Mouse (Mus musculus) hindbrain, embryonic 10.5 days (tissue): ENCODE results near the gene Kcnj16. TPM values are rescaled to one million over a fixed set of nuclear protein-coding genes. Genes with fewer than 3 reads are reported as not detected.

Source experiments
- DNase-seq: peaks from one replicate; pipeline ENCODE4 v3.0.0-alpha.2; 2017; ENCODE audit warnings: low spot score
- H3K27ac ChIP-seq: fragments of 300-500 bp; sonication (generic); 2 replicates; pipeline ENCODE4 v1.5.1; 2016; ENCODE audit warnings: mild to moderate bottlenecking, moderate library complexity
- H3K27me3 ChIP-seq: fragments of 300-500 bp; sonication (generic); 2 replicates; pipeline ENCODE4 v1.6.1; 2016; ENCODE audit warnings: mild to moderate bottlenecking; ENCODE audit not compliant: poor library complexity, insufficient read depth, severe bottlenecking
- H3K36me3 ChIP-seq: fragments of 300-500 bp; sonication (generic); 2 replicates; pipeline ENCODE4 v1.6.1; 2016; ENCODE audit warnings: mild to moderate bottlenecking, moderate library complexity
- H3K4me1 ChIP-seq: fragments of 300-500 bp; sonication (generic); replicated peaks from 2 replicates; pipeline ENCODE4 v1.6.1; 2016; ENCODE audit warnings: mild to moderate bottlenecking
- H3K4me3 ChIP-seq: fragments of 300-500 bp; sonication (generic); 2 replicates; pipeline ENCODE4 v1.5.1; 2016; ENCODE audit warnings: mild to moderate bottlenecking, moderate library complexity
- H3K9me3 ChIP-seq: fragments of 300-500 bp; sonication (generic); 2 replicates; pipeline ENCODE4 v1.6.1; 2016; ENCODE audit warnings: mild to moderate bottlenecking, moderate library complexity
- WGBS: fragments of 180-500 bp; shearing (Covaris S2); methylation state at CpG from one replicate; pipeline ENCODE4 v1.1.7; 2016; 5-methylcytosine and 5-hydroxymethylcytosine counted together
- polyA plus RNA-seq: library from polyadenylated mRNA; unstranded; fragments of >200 nt; fragmentation: Nextera tagmentation; extraction: Ambion mirVana; gene quantifications from 2 replicates; pipeline ENCODE4 v1.2.1, GENCODE M21; 2016

The Kcnj16 gene
- polyA plus RNA-seq, 1 experiment from 2014 or later: not detected

GRCm38 (mm10) chr11:111005103-111005502, 37.3 kb downstream of the Kcnj16 start:
- Histone ChIP-seq H3K4me1 (no peaks in the 10 kb centered on the region), H3K27me3 (no peaks in the 10 kb centered on the region)
- 89% methylated on average over 3 of the region's 3 CpGs for WGBS

GRCm38 (mm10) chr11:111009471-111009870, 41.6 kb downstream of the Kcnj16 start:
- H3K27ac ChIP-seq: no peak overlapping the region
- 66% methylated on average over 3 of the region's 3 CpGs for WGBS
- H3K4me3 ChIP-seq: no peak overlapping the region
- no peaks in the 10 kb centered on the region for H3K36me3 ChIP-seq
- H3K9me3 ChIP-seq: no peaks in the 10 kb centered on the region
- H3K4me1 ChIP-seq: no peaks in the 10 kb centered on the region
- peak; percentile 28 for DNase-seq
- no peaks in the 10 kb centered on the region for H3K27me3 ChIP-seq

More at GRCm38 (mm10) chr11:111005103-111005502, 37.3 kb downstream of the Kcnj16 start:
- H3K36me3 ChIP-seq: no peaks in the 10 kb centered on the region
- no peaks in the 10 kb centered on the region for H3K9me3 ChIP-seq
- H3K4me3 ChIP-seq: no peak overlapping the region
- H3K27ac ChIP-seq: no peak overlapping the region
- no peak for DNase-seq

GRCm38 (mm10) chr11:111016206-111016605, 48.4 kb downstream of the Kcnj16 start:
- DNase-seq: no peak
- WGBS: 87% methylated on average over 3 of the region's 3 CpGs
- H3K4me1 ChIP-seq: peaks cover 8% of the 10 kb centered on the region
- H3K4me3 ChIP-seq: no peak overlapping the region
- no peaks in the 10 kb centered on the region for H3K36me3 ChIP-seq
- no peaks in the 10 kb centered on the region for H3K9me3 ChIP-seq
- no peaks in the 10 kb centered on the region for H3K27me3 ChIP-seq
- H3K27ac ChIP-seq: no peak overlapping the region

DNA sequence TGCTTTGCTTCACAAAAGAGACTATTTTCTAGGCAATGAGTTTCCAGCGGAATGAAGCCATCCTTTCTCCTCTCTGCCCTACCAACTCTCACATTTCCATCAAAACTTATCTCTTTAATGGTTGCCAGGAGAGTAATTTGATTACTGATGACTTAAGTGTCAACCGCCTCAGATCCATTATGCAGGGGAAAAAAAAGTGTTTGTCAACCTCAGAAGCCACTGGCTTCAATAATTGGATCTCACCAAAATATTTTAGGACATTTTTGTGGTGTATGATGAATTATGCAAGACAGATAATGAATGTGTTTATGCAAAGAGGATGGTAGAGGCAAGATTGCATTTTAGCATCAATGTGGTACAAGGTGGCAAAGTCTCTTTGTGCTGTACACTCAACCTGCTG, 52.4 kb downstream of the Kcnj16 start:
- no peaks in the 10 kb centered on the region for H3K27me3 ChIP-seq
- no peak for DNase-seq
- H3K27ac ChIP-seq: no peak overlapping the region
- 42% methylated on average over 2 of the region's 2 CpGs for WGBS
- H3K36me3 ChIP-seq: no peaks in the 10 kb centered on the region
- no peaks in the 10 kb centered on the region for H3K9me3 ChIP-seq
- H3K4me3 ChIP-seq: no peak overlapping the region
- peaks cover 18% of the 10 kb centered on the region for H3K4me1 ChIP-seq

- peaks cover 18% of the 10 kb centered on the region for H3K4me1 ChIP-seq
- DNase-seq: peak; percentile 19
- H3K27ac ChIP-seq: peak overlapping the region; percentile 82
- H3K4me3 ChIP-seq: no peak overlapping the region
- H3K27me3 ChIP-seq: no peaks in the 10 kb centered on the region
- no peaks in the 10 kb centered on the region for H3K9me3 ChIP-seq
- no peaks in the 10 kb centered on the region for H3K36me3 ChIP-seq
- 52% methylated on average over 8 of the region's 8 CpGs for WGBS
These were observed 54.9 kb downstream of the Kcnj16 start for GRCm38 (mm10) chr11:111022681-111023281.

DNA sequence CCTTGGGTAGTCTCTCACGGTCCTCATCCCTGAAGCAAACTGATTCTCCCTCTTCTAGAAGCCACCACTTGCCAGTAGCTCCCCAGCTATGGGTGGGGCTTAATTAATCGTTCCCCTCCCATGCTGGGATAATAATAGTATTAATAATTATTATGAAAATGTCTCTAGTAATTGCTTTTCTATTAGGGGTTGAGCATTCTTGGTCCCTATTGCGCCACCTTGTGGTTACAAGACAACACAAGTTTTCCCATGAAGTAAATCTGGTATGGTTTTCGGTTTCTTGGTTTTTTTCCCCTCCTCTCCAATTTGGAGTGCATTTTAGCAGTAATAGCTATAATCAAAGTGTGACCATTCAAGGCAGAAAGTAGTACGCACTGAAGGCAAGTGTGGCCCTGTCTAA, 74.3 kb downstream of the Kcnj16 start:
- no peak overlapping the region for H3K27ac ChIP-seq
- DNase-seq: peak; percentile 7
- WGBS: 43% methylated on average over 5 of the region's 5 CpGs
- no peaks in the 10 kb centered on the region for H3K9me3 ChIP-seq
- no peaks in the 10 kb centered on the region for H3K27me3 ChIP-seq
- H3K36me3 ChIP-seq: no peaks in the 10 kb centered on the region
- no peak overlapping the region for H3K4me3 ChIP-seq
- H3K4me1 ChIP-seq: no peaks in the 10 kb centered on the region

DNA sequence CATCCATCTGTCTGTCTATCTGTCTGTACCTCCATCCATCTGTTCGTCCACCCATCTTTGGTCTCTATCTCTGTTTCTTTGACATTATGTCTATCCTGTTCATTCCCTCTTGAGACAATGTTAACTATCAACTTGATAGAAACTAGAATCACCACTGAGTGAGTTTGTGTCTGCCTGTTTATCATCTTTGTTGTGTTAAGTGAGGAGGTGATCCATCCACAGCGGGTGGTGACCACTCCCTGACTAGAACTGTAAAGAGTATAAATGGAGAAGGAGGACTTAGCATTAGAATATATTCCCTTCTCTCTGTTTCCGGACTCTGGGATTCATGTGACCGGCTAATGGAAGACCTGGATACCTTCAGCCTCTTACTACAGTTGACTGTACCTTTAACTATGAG, 75.5 kb downstream of the Kcnj16 start:
- 84% methylated on average over 4 of the region's 4 CpGs for WGBS
- H3K4me3 ChIP-seq: no peak overlapping the region
- DNase-seq: no peak
- H3K36me3 ChIP-seq: no peaks in the 10 kb centered on the region
- H3K4me1 ChIP-seq: no peaks in the 10 kb centered on the region
- no peak overlapping the region for H3K27ac ChIP-seq
- no peaks in the 10 kb centered on the region for H3K9me3 ChIP-seq
- no peaks in the 10 kb centered on the region for H3K27me3 ChIP-seq

DNA sequence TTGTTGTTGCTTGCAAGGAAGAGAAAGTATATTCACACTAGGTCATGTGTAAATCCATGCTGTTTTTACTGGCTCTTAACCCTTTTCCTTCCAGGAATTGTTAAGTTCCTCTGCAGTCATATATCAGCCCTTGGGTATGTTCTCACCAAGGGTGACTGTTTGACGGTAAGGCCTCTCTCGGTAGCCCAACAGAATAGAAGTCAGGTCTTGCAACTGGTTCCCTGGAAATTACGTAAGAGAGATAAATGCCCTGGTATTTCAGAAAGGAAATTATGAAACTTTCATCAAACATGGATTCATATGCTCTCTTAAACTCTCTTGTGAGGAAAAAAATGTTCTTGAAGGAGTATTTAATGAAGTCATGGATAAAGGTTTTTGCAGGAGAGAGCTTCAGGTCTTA, 86.4 kb downstream of the Kcnj16 start:
- H3K36me3 ChIP-seq: no peaks in the 10 kb centered on the region
- no peaks in the 10 kb centered on the region for H3K9me3 ChIP-seq
- H3K4me3 ChIP-seq: no peak overlapping the region
- DNase-seq: no peak
- H3K27me3 ChIP-seq: no peaks in the 10 kb centered on the region
- WGBS: 90% methylated on average over 3 of the region's 3 CpGs
- no peaks in the 10 kb centered on the region for H3K4me1 ChIP-seq
- H3K27ac ChIP-seq: no peak overlapping the region

- no peak overlapping the region for H3K4me3 ChIP-seq
- no peak overlapping the region for H3K27ac ChIP-seq
- no peaks in the 10 kb centered on the region for H3K36me3 ChIP-seq
- 89% methylated on average over 8 of the region's 8 CpGs for WGBS
- no peaks in the 10 kb centered on the region for H3K27me3 ChIP-seq
- H3K9me3 ChIP-seq: no peaks in the 10 kb centered on the region
- DNase-seq: no peak
- no peaks in the 10 kb centered on the region for H3K4me1 ChIP-seq
These were observed 87.3 kb downstream of the Kcnj16 start for GRCm38 (mm10) chr11:111054854-111055822.

DNA sequence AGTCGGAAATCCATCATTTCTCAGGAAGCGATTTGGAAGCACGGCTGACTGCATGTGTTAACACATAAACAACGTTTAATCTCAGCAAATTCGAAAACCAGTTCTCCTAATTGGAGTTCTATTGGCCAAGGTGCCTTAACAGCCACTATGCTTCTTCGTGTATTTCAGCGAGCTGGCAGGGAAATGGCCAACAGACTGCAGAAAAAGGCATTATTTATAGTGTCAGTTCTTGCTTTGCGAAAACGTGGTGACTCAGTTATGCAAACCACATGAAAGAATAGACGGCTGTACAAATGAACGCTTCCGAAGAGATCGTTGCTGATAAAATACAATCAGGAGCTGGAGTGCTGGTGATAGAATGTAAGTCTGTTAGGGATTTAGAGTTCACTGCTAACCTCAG, 88.2 kb downstream of the Kcnj16 start:
- H3K27me3 ChIP-seq: no peaks in the 10 kb centered on the region
- no peak for DNase-seq
- H3K27ac ChIP-seq: no peak overlapping the region
- H3K9me3 ChIP-seq: no peaks in the 10 kb centered on the region
- whole genome bisulfite sequencing: 89% methylated on average over 13 of the region's 13 CpGs
- H3K36me3 ChIP-seq: no peaks in the 10 kb centered on the region
- H3K4me3 ChIP-seq: no peak overlapping the region
- H3K4me1 ChIP-seq: 0 out of 2 replicates have a peak, but pooled peaks cover 4% of the 10 kb centered on the region

- 0 out of 2 replicates have a peak, but pooled peaks cover 4% of the 10 kb centered on the region for H3K4me1 ChIP-seq
- H3K27me3 ChIP-seq: no peaks in the 10 kb centered on the region
- H3K36me3 ChIP-seq: no peaks in the 10 kb centered on the region
- 93% methylated on average over 4 of the region's 4 CpGs for WGBS
- H3K9me3 ChIP-seq: no peaks in the 10 kb centered on the region
- no peak overlapping the region for H3K4me3 ChIP-seq
- DNase-seq: no peak
- H3K27ac ChIP-seq: no peak overlapping the region
These were observed 89.6 kb downstream of the Kcnj16 start for GRCm38 (mm10) chr11:111057435-111057834.

GRCm38 (mm10) chr11:111059440-111059839, 91.6 kb downstream of the Kcnj16 start:
- H3K27ac ChIP-seq: no peak overlapping the region
- H3K27me3 ChIP-seq: no peaks in the 10 kb centered on the region
- DNase-seq: no peak
- no peak overlapping the region for H3K4me3 ChIP-seq
- H3K9me3 ChIP-seq: no peaks in the 10 kb centered on the region
- H3K4me1 ChIP-seq: 0 out of 2 replicates have a peak, but pooled peaks cover 4% of the 10 kb centered on the region
- H3K36me3 ChIP-seq: no peaks in the 10 kb centered on the region

DNA sequence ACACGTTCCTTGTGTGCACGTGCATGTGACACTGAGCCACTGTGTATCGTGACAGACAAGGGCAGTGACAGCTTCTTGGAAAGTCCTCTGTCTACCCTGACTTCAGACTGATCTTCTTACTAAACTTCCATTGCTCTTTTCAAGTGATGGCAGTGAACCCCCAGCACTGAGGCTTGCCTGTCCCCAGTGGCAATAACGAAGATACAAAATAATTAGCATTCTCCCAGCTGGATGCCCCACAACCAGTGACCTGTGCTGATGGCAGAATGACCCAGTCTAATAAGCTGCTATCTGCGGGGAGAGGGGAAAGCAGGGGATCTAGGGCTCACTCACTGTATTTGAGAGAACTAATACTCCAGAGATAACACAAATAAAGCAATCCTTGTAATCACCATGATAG, 92.4 kb downstream of the Kcnj16 start:
- Histone ChIP-seq H3K27ac (no peak overlapping the region), H3K27me3 (no peaks in the 10 kb centered on the region), H3K4me1 (0 out of 2 replicates have a peak, but pooled peaks cover 4% of the 10 kb centered on the region), H3K9me3 (no peaks in the 10 kb centered on the region), H3K4me3 (no peak overlapping the region), H3K36me3 (no peaks in the 10 kb centered on the region)
- 57% methylated on average over 5 of the region's 5 CpGs for WGBS
- no peak for DNase-seq
